Mouse (Mus musculus) limb, embryonic 12.5 days (tissue): ENCODE data around the gene Lrrn2. TPM values are rescaled to one million over a fixed set of nuclear protein-coding genes. Genes with fewer than 3 reads are reported as not detected.
A peak's percentile ranks its signal among the peaks of the same experiment; 100 is the strongest.

Experiments
- ATAC-seq: fragments of 200-750 bp; cut with Nextera tagmentation; 2 replicates; pipeline ENCODE4 v1.8.0; 2017; ENCODE audit warnings: low read depth, moderate TSS enrichment; ENCODE audit not compliant: insufficient number of reproducible peaks, insufficient read depth, low FRiP score, low TSS enrichment
- H3K27ac ChIP-seq: fragments of 300-500 bp; sonication (generic); 2 replicates; pipeline ENCODE4 v1.5.1; 2016; ENCODE audit warnings: mild to moderate bottlenecking, moderate library complexity
- H3K27me3 ChIP-seq: fragments of 300-500 bp; sonication (generic); 2 replicates; pipeline ENCODE4 v1.6.1; 2016; ENCODE audit warnings: mild to moderate bottlenecking, moderate library complexity
- H3K36me3 ChIP-seq: fragments of 300-500 bp; sonication (generic); 2 replicates; pipeline ENCODE4 v1.6.1; 2016; ENCODE audit warnings: mild to moderate bottlenecking, moderate library complexity
- H3K4me1 ChIP-seq: fragments of 300-500 bp; sonication (generic); replicated peaks from 2 replicates; pipeline ENCODE4 v1.6.1; 2016
- H3K4me2 ChIP-seq: fragments of 300-500 bp; sonication (generic); 2 replicates; pipeline ENCODE4 v1.6.1; 2016; ENCODE audit warnings: mild to moderate bottlenecking, moderate library complexity
- H3K4me3 ChIP-seq: fragments of 300-500 bp; sonication (generic); replicated peaks from 2 replicates; pipeline ENCODE4 v1.5.1; 2016; ENCODE audit warnings: mild to moderate bottlenecking
- H3K9ac ChIP-seq: fragments of 300-500 bp; sonication (generic); replicated peaks from 2 replicates; pipeline ENCODE4 v1.6.1; 2016; ENCODE audit warnings: mild to moderate bottlenecking, moderate library complexity
- H3K9me3 ChIP-seq: fragments of 300-500 bp; sonication (generic); 2 replicates; pipeline ENCODE4 v1.6.1; 2016; ENCODE audit warnings: mild to moderate bottlenecking, moderate library complexity
- WGBS: fragments of 180-500 bp; shearing (Covaris S2); methylation state at CpG from one replicate; pipeline ENCODE4 v1.1.7; 2016; 5-methylcytosine and 5-hydroxymethylcytosine counted together
- polyA plus RNA-seq: library from polyadenylated mRNA; unstranded; fragments of >200 nt; fragmentation: Nextera tagmentation; extraction: Ambion mirVana; gene quantifications from 2 replicates; pipeline ENCODE4 v1.2.1, GENCODE M21; 2016

Gene Lrrn2
- polyA plus RNA-seq, 1 experiment from 2014 or later: 4.0 TPM

- 0 out of 2 replicates have a peak, but pooled peaks cover 3% of the 10 kb centered on the region for H3K4me1 ChIP-seq
- no peak for ATAC-seq
- H3K4me3 ChIP-seq: no peak overlapping the region
These were observed 28.3 kb upstream of the Lrrn2 start for GRCm38 (mm10) chr1:132851771-132852170.

GRCm38 (mm10) chr1:132853312-132853711 lies 26.8 kb upstream of the Lrrn2 start:
- no peak overlapping the region for H3K4me3 ChIP-seq
- H3K9me3 ChIP-seq: peaks cover 13% of the 10 kb centered on the region; the same call in 1 of the 2 replicates
- WGBS: 22% methylated on average over 8 of the region's 8 CpGs
- H3K27ac ChIP-seq: no peak overlapping the region
- no peak overlapping the region for H3K9ac ChIP-seq
- no peaks in the 10 kb centered on the region for H3K36me3 ChIP-seq
- 0 out of 2 replicates have a peak, but pooled peaks cover 3% of the 10 kb centered on the region for H3K4me1 ChIP-seq
- no peak for ATAC-seq
- peaks cover 36% of the 10 kb centered on the region for H3K27me3 ChIP-seq
- no peak overlapping the region for H3K4me2 ChIP-seq

More at GRCm38 (mm10) chr1:132851771-132852170, 28.3 kb upstream of the Lrrn2 start:
- WGBS: 63% methylated on average over 4 of the region's 4 CpGs
- H3K27ac ChIP-seq: no peak overlapping the region
- H3K9me3 ChIP-seq: peaks cover 18% of the 10 kb centered on the region; the same call in 1 of the 2 replicates
- H3K27me3 ChIP-seq: peaks cover 25% of the 10 kb centered on the region
- H3K9ac ChIP-seq: no peak overlapping the region
- H3K4me2 ChIP-seq: no peak overlapping the region
- no peaks in the 10 kb centered on the region for H3K36me3 ChIP-seq

- Histone ChIP-seq H3K9ac (no peak overlapping the region), H3K4me1 (no peaks in the 10 kb centered on the region), H3K27ac (no peak overlapping the region), H3K9me3 (no peaks in the 10 kb centered on the region), H3K4me3 (no peak overlapping the region), H3K36me3 (no peaks in the 10 kb centered on the region), H3K4me2 (no peak overlapping the region), H3K27me3 (peaks cover 65% of the 10 kb centered on the region)
- WGBS: 47% methylated on average over 5 of the region's 5 CpGs
- ATAC-seq: no peak
These were observed 21.3 kb upstream of the Lrrn2 start for GRCm38 (mm10) chr1:132858516-132859383.

- no peak overlapping the region for H3K9ac ChIP-seq
- no peaks in the 10 kb centered on the region for H3K4me1 ChIP-seq
- no peak overlapping the region for H3K4me3 ChIP-seq
- no peak overlapping the region for H3K27ac ChIP-seq
- peaks cover 34% of the 10 kb centered on the region for H3K27me3 ChIP-seq
- 77% methylated on average over 2 of the region's 2 CpGs for WGBS
- H3K4me2 ChIP-seq: no peak overlapping the region
- H3K36me3 ChIP-seq: no peaks in the 10 kb centered on the region
- ATAC-seq: no peak
- no peaks in the 10 kb centered on the region for H3K9me3 ChIP-seq
These were observed 15.9 kb upstream of the Lrrn2 start for GRCm38 (mm10) chr1:132864220-132864619.

GRCm38 (mm10) chr1:132865585-132865984 lies 14.5 kb upstream of the Lrrn2 start:
- Histone ChIP-seq H3K4me1 (no peaks in the 10 kb centered on the region), H3K27ac (no peak overlapping the region), H3K36me3 (no peaks in the 10 kb centered on the region), H3K9me3 (no peaks in the 10 kb centered on the region), H3K9ac (no peak overlapping the region), H3K4me3 (no peak overlapping the region), H3K4me2 (no peak overlapping the region), H3K27me3 (peaks cover 30% of the 10 kb centered on the region)
- WGBS: 76% methylated on average over 4 of the region's 4 CpGs
- ATAC-seq: no peak

- 71% methylated on average over 7 of the region's 7 CpGs for WGBS
- H3K27me3 ChIP-seq: peaks cover 20% of the 10 kb centered on the region
These were observed 9.7 kb upstream of the Lrrn2 start for GRCm38 (mm10) chr1:132870327-132870726.

GRCm38 (mm10) chr1:132878951-132879610 lies 992 bp upstream of the Lrrn2 start:
- H3K27ac ChIP-seq: no peak overlapping the region
- peaks cover 90% of the 10 kb centered on the region for H3K27me3 ChIP-seq
- H3K36me3 ChIP-seq: no peaks in the 10 kb centered on the region
- H3K9ac ChIP-seq: no peak overlapping the region
- WGBS: 12% methylated on average over 11 of the region's 11 CpGs
- H3K4me3 ChIP-seq: no peak overlapping the region
- H3K9me3 ChIP-seq: no peaks in the 10 kb centered on the region
- ATAC-seq: no peak
- no peak overlapping the region for H3K4me2 ChIP-seq
- H3K4me1 ChIP-seq: peaks cover 15% of the 10 kb centered on the region

More at GRCm38 (mm10) chr1:132870327-132870726, 9.7 kb upstream of the Lrrn2 start:
- no peaks in the 10 kb centered on the region for H3K36me3 ChIP-seq
- no peaks in the 10 kb centered on the region for H3K9me3 ChIP-seq
- no peak overlapping the region for H3K27ac ChIP-seq
- H3K4me2 ChIP-seq: no peak overlapping the region
- no peak overlapping the region for H3K4me3 ChIP-seq
- ATAC-seq: no peak
- H3K4me1 ChIP-seq: no peaks in the 10 kb centered on the region
- H3K9ac ChIP-seq: no peak overlapping the region

- Histone ChIP-seq H3K9me3 (no peaks in the 10 kb centered on the region), H3K36me3 (no peaks in the 10 kb centered on the region), H3K27ac (no peak overlapping the region), H3K4me3 (peak overlapping the region; percentile 61), H3K9ac (peak overlapping the region; percentile 65; the same call in 1 of the 2 replicates), H3K4me1 (peaks cover 15% of the 10 kb centered on the region), H3K4me2 (peak overlapping the region; percentile 96), H3K27me3 (peaks cover 95% of the 10 kb centered on the region)
- 6% methylated on average over 8 of the region's 8 CpGs for whole genome bisulfite sequencing
- ATAC-seq: no peak
These were observed 292 bp upstream of the Lrrn2 start for GRCm38 (mm10) chr1:132879801-132880160.

- peaks cover 96% of the 10 kb centered on the region for H3K27me3 ChIP-seq
- peak; percentile 40; the same call in 1 of the 2 replicates for ATAC-seq
- H3K4me2 ChIP-seq: peak overlapping the region; percentile 96
- no peaks in the 10 kb centered on the region for H3K36me3 ChIP-seq
- peak overlapping the region; percentile 61 for H3K4me3 ChIP-seq
- whole genome bisulfite sequencing: 2% methylated on average over 28 of the region's 28 CpGs
- no peak overlapping the region for H3K27ac ChIP-seq
- H3K9me3 ChIP-seq: no peaks in the 10 kb centered on the region
- H3K9ac ChIP-seq: peak overlapping the region; percentile 65
- H3K4me1 ChIP-seq: peaks cover 22% of the 10 kb centered on the region
These were observed 1.1 kb downstream of the Lrrn2 start for GRCm38 (mm10) chr1:132881041-132881761.

GRCm38 (mm10) chr1:132881836-132882235 lies 1.8 kb downstream of the Lrrn2 start:
- 32% methylated on average over 9 of the region's 9 CpGs for WGBS
- Histone ChIP-seq H3K4me3 (peak overlapping the region; percentile 61), H3K27me3 (peaks cover 96% of the 10 kb centered on the region), H3K4me2 (peak overlapping the region; percentile 96), H3K9ac (no peak overlapping the region), H3K4me1 (peaks cover 26% of the 10 kb centered on the region), H3K36me3 (no peaks in the 10 kb centered on the region), H3K27ac (no peak overlapping the region), H3K9me3 (no peaks in the 10 kb centered on the region)
- ATAC-seq: no peak

- no peak overlapping the region for H3K9ac ChIP-seq
- H3K36me3 ChIP-seq: no peaks in the 10 kb centered on the region
- H3K4me3 ChIP-seq: no peak overlapping the region
- H3K27me3 ChIP-seq: peaks cover 80% of the 10 kb centered on the region
- no peaks in the 10 kb centered on the region for H3K9me3 ChIP-seq
- H3K4me1 ChIP-seq: peaks cover 32% of the 10 kb centered on the region
- WGBS: 29% methylated on average over 4 of the region's 4 CpGs
- no peak overlapping the region for H3K27ac ChIP-seq
- no peak overlapping the region for H3K4me2 ChIP-seq
- ATAC-seq: no peak
These were observed 5.6 kb downstream of the Lrrn2 start for GRCm38 (mm10) chr1:132885701-132886100.
